Mouse (Mus musculus) midbrain, embryonic 13.5 days (tissue): ENCODE data around the gene Stim1. TPM values are rescaled to one million over a fixed set of nuclear protein-coding genes. Genes with fewer than 3 reads are reported as not detected.

Experiments used
- ATAC-seq: fragments of 200-750 bp; cut with Nextera tagmentation; 2 replicates; pipeline ENCODE4 v1.8.0; 2017; ENCODE audit warnings: mild to moderate bottlenecking, moderate TSS enrichment, moderate library complexity
- H3K27ac ChIP-seq: fragments of 300-500 bp; sonication (generic); 2 replicates; pipeline ENCODE4 v1.5.1; 2015; ENCODE audit warnings: inconsistent platforms, mild to moderate bottlenecking, moderate library complexity
- H3K27me3 ChIP-seq: fragments of 300-500 bp; sonication (generic); 2 replicates; pipeline ENCODE4 v1.6.1; 2015; ENCODE audit warnings: mild to moderate bottlenecking, inconsistent platforms
- H3K36me3 ChIP-seq: fragments of 300-500 bp; sonication (generic); 2 replicates; pipeline ENCODE4 v1.6.1; 2015; ENCODE audit warnings: mild to moderate bottlenecking, inconsistent platforms
- H3K4me1 ChIP-seq: fragments of 300-500 bp; sonication (generic); replicated peaks from 2 replicates; pipeline ENCODE4 v1.6.1; 2015; ENCODE audit warnings: inconsistent platforms
- H3K4me2 ChIP-seq: fragments of 300-500 bp; sonication (generic); replicated peaks from 2 replicates; pipeline ENCODE4 v1.6.1; 2015; ENCODE audit warnings: moderate library complexity, mild to moderate bottlenecking, inconsistent platforms
- H3K4me3 ChIP-seq: fragments of 300-500 bp; sonication (generic); replicated peaks from 2 replicates; pipeline ENCODE4 v1.5.1; 2015; ENCODE audit warnings: mild to moderate bottlenecking, inconsistent platforms
- H3K9ac ChIP-seq: fragments of 300-500 bp; sonication (generic); replicated peaks from 2 replicates; pipeline ENCODE4 v1.6.1; 2015; ENCODE audit warnings: mild to moderate bottlenecking, inconsistent platforms
- H3K9me3 ChIP-seq: fragments of 300-500 bp; sonication (generic); 2 replicates; pipeline ENCODE4 v1.6.1; 2016; ENCODE audit warnings: mild to moderate bottlenecking, inconsistent platforms
- WGBS: fragments of 180-500 bp; shearing (Covaris S2); methylation state at CpG from one replicate; pipeline ENCODE4 v1.1.7; 2015; 5-methylcytosine and 5-hydroxymethylcytosine counted together
- polyA plus RNA-seq: library from polyadenylated mRNA; unstranded; fragments of >200 nt; fragmentation: Nextera tagmentation; extraction: Ambion mirVana; gene quantifications from 2 replicates; pipeline ENCODE4 v1.2.1, GENCODE M21; 2015

Gene Stim1
- polyA plus RNA-seq, 1 experiment from 2014 or later = 8.5 TPM

GRCm38 (mm10) chr7:102272422-102272948 lies 4.9 kb downstream of the Stim1 start:
- 87% methylated on average over 3 of the region's 3 CpGs for WGBS
- Histone ChIP-seq H3K36me3 (no peaks in the 10 kb centered on the region), H3K4me1 (peaks cover 15% of the 10 kb centered on the region), H3K4me2 (no peak overlapping the region), H3K9me3 (no peaks in the 10 kb centered on the region), H3K27me3 (peaks cover 15% of the 10 kb centered on the region), H3K9ac (no peak overlapping the region), H3K27ac (no peak overlapping the region), H3K4me3 (no peak overlapping the region)
- no peak for ATAC-seq

GRCm38 (mm10) chr7:102281403-102281802 lies 13.8 kb downstream of the Stim1 start:
- ATAC-seq = no peak
- no peaks in the 10 kb centered on the region for H3K36me3 ChIP-seq
- WGBS = 96% methylated on average over 1 of the region's 1 CpGs

GRCm38 (mm10) chr7:102282261-102282660 lies 14.7 kb downstream of the Stim1 start:
- 89% methylated on average over 5 of the region's 5 CpGs for WGBS

More at GRCm38 (mm10) chr7:102281403-102281802, 13.8 kb downstream of the Stim1 start:
- Histone ChIP-seq H3K4me1 (no peaks in the 10 kb centered on the region), H3K4me3 (no peak overlapping the region), H3K27me3 (no peaks in the 10 kb centered on the region), H3K9me3 (no peaks in the 10 kb centered on the region), H3K27ac (no peak overlapping the region), H3K9ac (no peak overlapping the region), H3K4me2 (no peak overlapping the region)

GRCm38 (mm10) chr7:102289466-102289865 lies 21.9 kb downstream of the Stim1 start:
- no peaks in the 10 kb centered on the region for H3K36me3 ChIP-seq
- WGBS = 85% methylated on average over 6 of the region's 6 CpGs
- ATAC-seq = no peak
- 0 out of 2 replicates have a peak, but pooled peaks cover 8% of the 10 kb centered on the region for H3K4me1 ChIP-seq
- no peaks in the 10 kb centered on the region for H3K9me3 ChIP-seq
- no peaks in the 10 kb centered on the region for H3K27me3 ChIP-seq
- H3K9ac ChIP-seq = no peak overlapping the region
- H3K4me3 ChIP-seq = no peak overlapping the region
- H3K4me2 ChIP-seq = no peak overlapping the region
- no peak overlapping the region for H3K27ac ChIP-seq

More at GRCm38 (mm10) chr7:102282261-102282660, 14.7 kb downstream of the Stim1 start:
- Histone ChIP-seq H3K4me2 (no peak overlapping the region), H3K27me3 (no peaks in the 10 kb centered on the region), H3K27ac (no peak overlapping the region), H3K9me3 (no peaks in the 10 kb centered on the region), H3K4me3 (no peak overlapping the region), H3K36me3 (no peaks in the 10 kb centered on the region), H3K4me1 (no peaks in the 10 kb centered on the region), H3K9ac (no peak overlapping the region)
- no peak for ATAC-seq

DNA sequence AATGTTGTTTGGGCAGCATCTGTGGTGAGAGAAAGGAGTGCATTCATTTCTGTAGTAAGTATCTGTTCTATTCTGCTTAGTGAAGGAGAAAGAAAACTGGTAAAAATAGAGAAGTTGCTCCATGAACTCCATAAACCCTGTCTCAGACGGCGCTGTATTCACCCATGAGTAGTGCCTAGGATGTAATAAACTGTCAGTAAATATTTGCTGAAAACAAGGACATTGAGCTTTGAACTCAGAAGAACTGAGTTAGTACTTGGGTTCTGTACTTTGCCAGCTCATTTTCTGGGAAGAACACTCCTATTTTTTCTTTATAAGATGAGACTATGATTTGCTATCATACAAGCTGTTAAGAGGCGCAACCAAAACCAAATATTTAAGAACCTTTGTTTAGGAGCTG lies 24.6 kb downstream of the Stim1 start:
- 0 out of 2 replicates have a peak, but pooled peaks cover 8% of the 10 kb centered on the region for H3K4me1 ChIP-seq
- H3K9ac ChIP-seq = no peak overlapping the region
- WGBS = 94% methylated on average over 3 of the region's 3 CpGs
- no peak overlapping the region for H3K4me3 ChIP-seq
- ATAC-seq = no peak
- no peak overlapping the region for H3K4me2 ChIP-seq
- no peaks in the 10 kb centered on the region for H3K9me3 ChIP-seq
- H3K36me3 ChIP-seq = no peaks in the 10 kb centered on the region
- no peaks in the 10 kb centered on the region for H3K27me3 ChIP-seq
- H3K27ac ChIP-seq = no peak overlapping the region

DNA sequence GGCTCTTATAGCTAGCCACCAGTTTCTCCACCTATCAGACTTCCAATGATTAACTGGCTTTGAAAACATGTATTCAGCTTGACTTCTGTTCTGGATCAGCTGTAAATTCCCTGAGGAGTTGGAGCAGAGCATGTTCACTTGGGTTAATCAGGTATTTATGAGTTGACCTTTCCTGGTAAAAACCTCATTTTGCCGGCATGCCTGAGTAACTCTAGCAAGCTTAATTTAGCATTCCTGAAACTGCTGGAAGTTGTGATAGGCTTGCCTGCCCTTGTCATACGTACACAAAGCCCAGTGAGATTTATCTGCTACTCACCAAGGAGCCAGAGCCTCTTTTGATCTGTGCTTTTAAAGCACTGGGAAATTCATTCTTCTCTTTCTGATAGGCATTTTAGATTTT lies 25.6 kb downstream of the Stim1 start:
- H3K4me2 ChIP-seq = no peak overlapping the region
- H3K27me3 ChIP-seq = no peaks in the 10 kb centered on the region
- H3K4me1 ChIP-seq = 0 out of 2 replicates have a peak, but pooled peaks cover 8% of the 10 kb centered on the region
- H3K36me3 ChIP-seq = no peaks in the 10 kb centered on the region
- H3K9ac ChIP-seq = no peak overlapping the region
- 3% methylated on average over 2 of the region's 2 CpGs for WGBS
- no peaks in the 10 kb centered on the region for H3K9me3 ChIP-seq
- no peak overlapping the region for H3K4me3 ChIP-seq
- no peak for ATAC-seq
- H3K27ac ChIP-seq = no peak overlapping the region

GRCm38 (mm10) chr7:102300761-102301160 lies 33.2 kb downstream of the Stim1 start:
- H3K4me1 ChIP-seq = no peaks in the 10 kb centered on the region
- H3K4me2 ChIP-seq = no peak overlapping the region
- H3K9ac ChIP-seq = no peak overlapping the region
- H3K27ac ChIP-seq = no peak overlapping the region
- no peaks in the 10 kb centered on the region for H3K9me3 ChIP-seq
- H3K36me3 ChIP-seq = no peaks in the 10 kb centered on the region
- 95% methylated on average over 1 of the region's 1 CpGs for WGBS
- no peak overlapping the region for H3K4me3 ChIP-seq
- no peaks in the 10 kb centered on the region for H3K27me3 ChIP-seq
- ATAC-seq = no peak

DNA sequence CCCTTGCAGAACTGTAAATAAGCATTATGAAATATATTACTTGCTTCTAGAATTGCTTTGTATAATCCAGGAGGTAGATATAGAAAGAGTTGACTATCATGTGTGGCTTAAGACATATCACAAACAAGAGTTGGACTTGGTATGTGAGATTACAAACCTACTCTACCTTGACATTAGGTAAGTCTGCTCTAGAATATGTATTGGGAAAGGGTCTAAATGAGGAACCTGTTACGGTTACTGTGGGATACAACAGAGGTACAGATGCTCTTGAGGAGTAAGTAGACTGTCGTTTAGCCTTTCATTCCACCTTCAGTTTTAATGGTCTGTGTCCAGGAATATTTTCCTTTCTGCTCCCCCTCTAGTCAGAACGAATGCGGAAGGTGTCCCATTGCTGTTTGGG lies 34.9 kb downstream of the Stim1 start:
- Histone ChIP-seq H3K9me3 (no peaks in the 10 kb centered on the region), H3K27ac (no peak overlapping the region), H3K36me3 (no peaks in the 10 kb centered on the region), H3K4me1 (no peaks in the 10 kb centered on the region), H3K27me3 (no peaks in the 10 kb centered on the region), H3K9ac (no peak overlapping the region), H3K4me3 (no peak overlapping the region), H3K4me2 (no peak overlapping the region)
- no peak for ATAC-seq
- 90% methylated on average over 4 of the region's 4 CpGs for WGBS

- no peak overlapping the region for H3K9ac ChIP-seq
- no peak overlapping the region for H3K4me3 ChIP-seq
- H3K27ac ChIP-seq = no peak overlapping the region
- no peaks in the 10 kb centered on the region for H3K27me3 ChIP-seq
- no peaks in the 10 kb centered on the region for H3K36me3 ChIP-seq
- no peaks in the 10 kb centered on the region for H3K9me3 ChIP-seq
- WGBS = 95% methylated on average over 2 of the region's 2 CpGs
- H3K4me1 ChIP-seq = no peaks in the 10 kb centered on the region
- no peak overlapping the region for H3K4me2 ChIP-seq
- ATAC-seq = no peak
Measured at GRCm38 (mm10) chr7:102305596-102305995, 38.0 kb downstream of the Stim1 start.

DNA sequence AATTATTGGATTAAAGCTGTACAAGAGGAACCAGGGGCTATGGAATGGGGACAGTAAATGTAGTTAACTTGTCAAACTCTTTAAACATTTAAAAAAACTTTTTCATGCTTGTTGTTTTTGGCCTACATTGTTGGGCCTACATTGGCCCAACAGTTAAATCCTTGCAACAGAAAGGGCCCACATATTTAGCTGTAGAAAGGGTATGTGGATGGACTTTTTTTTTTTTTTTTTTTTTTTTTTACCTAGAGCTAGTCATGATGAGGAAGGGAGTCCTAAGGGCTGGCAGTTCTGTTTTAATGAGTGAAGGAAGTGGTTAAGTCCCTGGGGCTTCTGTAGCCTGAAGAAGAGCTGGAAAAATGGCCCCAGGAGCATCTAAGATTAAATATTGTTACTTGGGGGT lies 42.7 kb downstream of the Stim1 start:
- no peak for ATAC-seq
- H3K9ac ChIP-seq = no peak overlapping the region

DNA sequence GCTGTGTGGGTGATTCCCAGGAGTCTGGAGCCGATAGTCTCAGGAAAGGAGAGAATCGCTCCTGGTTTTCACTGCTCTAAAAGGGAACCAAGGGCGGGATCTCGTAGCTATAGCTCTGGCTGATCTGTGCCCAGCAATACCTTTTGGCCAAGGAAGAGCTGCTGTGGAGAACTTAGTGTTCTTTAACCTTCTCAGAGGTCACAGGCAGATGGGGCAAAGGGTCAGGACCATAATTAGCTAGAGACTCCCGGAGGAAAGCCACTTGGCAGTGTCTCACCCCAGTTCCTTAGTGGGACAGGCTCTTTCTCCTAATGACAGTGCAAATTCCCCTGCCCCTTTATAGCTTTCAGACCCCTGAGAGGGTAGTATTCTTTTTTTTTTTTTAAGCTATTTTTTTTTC lies 43.2 kb downstream of the Stim1 start:
- no peaks in the 10 kb centered on the region for H3K4me1 ChIP-seq
- H3K9me3 ChIP-seq = no peaks in the 10 kb centered on the region
- H3K4me3 ChIP-seq = no peak overlapping the region
- ATAC-seq = no peak
- H3K9ac ChIP-seq = no peak overlapping the region
- H3K27ac ChIP-seq = no peak overlapping the region
- H3K4me2 ChIP-seq = no peak overlapping the region
- WGBS = 89% methylated on average over 5 of the region's 5 CpGs
- H3K36me3 ChIP-seq = no peaks in the 10 kb centered on the region
- H3K27me3 ChIP-seq = no peaks in the 10 kb centered on the region

More for the DNA sequence above, 42.7 kb downstream of the Stim1 start:
- Histone ChIP-seq H3K27me3 (no peaks in the 10 kb centered on the region), H3K4me3 (no peak overlapping the region), H3K4me2 (no peak overlapping the region), H3K27ac (no peak overlapping the region), H3K9me3 (no peaks in the 10 kb centered on the region), H3K4me1 (no peaks in the 10 kb centered on the region), H3K36me3 (no peaks in the 10 kb centered on the region)

- Histone ChIP-seq H3K36me3 (no peaks in the 10 kb centered on the region), H3K4me1 (no peaks in the 10 kb centered on the region), H3K27me3 (no peaks in the 10 kb centered on the region), H3K4me2 (no peak overlapping the region), H3K27ac (no peak overlapping the region), H3K4me3 (no peak overlapping the region), H3K9ac (no peak overlapping the region), H3K9me3 (no peaks in the 10 kb centered on the region)
- WGBS = 88% methylated on average over 4 of the region's 4 CpGs
- no peak for ATAC-seq
Measured at GRCm38 (mm10) chr7:102312840-102313534, 45.4 kb downstream of the Stim1 start.

GRCm38 (mm10) chr7:102313535-102313863 lies 45.9 kb downstream of the Stim1 start:
- 73% methylated on average over 2 of the region's 2 CpGs for WGBS
- H3K9ac ChIP-seq = no peak overlapping the region
- ATAC-seq = no peak
- no peaks in the 10 kb centered on the region for H3K9me3 ChIP-seq
- no peak overlapping the region for H3K4me3 ChIP-seq
- no peaks in the 10 kb centered on the region for H3K36me3 ChIP-seq
- no peaks in the 10 kb centered on the region for H3K27me3 ChIP-seq
- no peak overlapping the region for H3K4me2 ChIP-seq
- H3K4me1 ChIP-seq = no peaks in the 10 kb centered on the region
- no peak overlapping the region for H3K27ac ChIP-seq
